Mouse (Mus musculus): ENCODE data around the gene Gm10401.

Gene Gm10401

DNA sequence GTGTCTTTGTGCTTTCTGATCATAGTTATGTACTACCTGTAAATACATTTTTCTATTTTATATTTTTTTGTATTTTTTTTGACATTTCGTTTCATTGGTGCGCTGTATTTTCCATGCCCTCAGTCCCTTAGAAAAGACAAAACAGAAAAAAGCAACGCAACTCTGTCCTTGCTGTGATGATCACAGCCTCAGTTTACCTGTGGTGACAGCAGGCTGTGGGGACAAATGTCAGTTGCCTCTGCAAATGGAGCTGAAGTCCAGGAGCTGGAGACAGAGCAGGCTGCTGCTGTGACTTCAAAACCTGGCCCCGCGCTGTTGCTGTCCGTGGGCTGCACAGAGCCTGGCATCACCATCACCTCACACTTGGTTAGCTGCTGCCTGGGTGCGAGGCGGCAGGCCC lies at the start of gene Gm10401:
TSS of gene Gm10401 (minus strand) at position 101 of the 400 bp plus-strand sequence.
- no peak for DNase-seq (ENCODE audit: low read depth, low spot score)

DNA sequence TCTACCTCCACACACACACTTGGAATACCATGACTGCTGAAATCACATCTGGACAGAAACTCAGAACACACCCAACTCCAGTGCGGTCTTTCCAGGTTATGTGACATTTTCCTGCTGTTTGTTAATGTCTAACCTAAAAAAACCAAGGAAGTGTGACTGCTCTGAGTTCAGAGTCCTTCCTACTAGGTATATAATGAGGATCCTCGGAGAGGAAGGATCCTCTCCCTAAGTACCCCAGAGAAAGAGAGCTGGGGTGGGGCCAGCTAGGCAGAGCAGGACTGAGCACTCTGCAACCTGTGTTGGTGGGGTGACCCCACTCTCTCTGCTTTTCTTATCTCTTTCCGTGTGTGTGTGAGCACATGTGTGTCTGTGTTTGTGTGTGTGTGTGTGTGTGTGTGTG lies 49.3 kb upstream of the Gm10401 start:
- DNase-seq (ENCODE audit: low read depth, low spot score): no peak

DNA sequence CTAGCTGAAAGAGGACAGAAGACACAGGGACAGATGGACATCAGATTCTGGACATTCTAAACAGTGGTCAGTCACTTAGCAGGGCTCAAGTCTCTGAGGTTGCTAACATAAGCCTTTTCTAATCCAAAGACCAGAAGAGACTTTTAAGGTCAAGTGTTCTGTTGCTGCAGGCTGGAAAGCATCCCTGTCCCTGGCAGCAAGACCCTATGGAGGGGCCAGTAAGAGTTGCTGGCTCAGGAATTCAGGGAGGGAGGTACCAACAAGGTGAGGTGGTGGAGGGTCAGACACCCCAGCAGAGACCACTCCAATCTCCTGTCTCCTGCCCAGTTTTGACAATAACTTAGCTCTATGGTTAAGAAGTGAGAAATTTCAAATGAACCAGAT lies 48.6 kb upstream of the Gm10401 start:
- DNase-seq (ENCODE audit: low read depth, low spot score): no peak

DNA sequence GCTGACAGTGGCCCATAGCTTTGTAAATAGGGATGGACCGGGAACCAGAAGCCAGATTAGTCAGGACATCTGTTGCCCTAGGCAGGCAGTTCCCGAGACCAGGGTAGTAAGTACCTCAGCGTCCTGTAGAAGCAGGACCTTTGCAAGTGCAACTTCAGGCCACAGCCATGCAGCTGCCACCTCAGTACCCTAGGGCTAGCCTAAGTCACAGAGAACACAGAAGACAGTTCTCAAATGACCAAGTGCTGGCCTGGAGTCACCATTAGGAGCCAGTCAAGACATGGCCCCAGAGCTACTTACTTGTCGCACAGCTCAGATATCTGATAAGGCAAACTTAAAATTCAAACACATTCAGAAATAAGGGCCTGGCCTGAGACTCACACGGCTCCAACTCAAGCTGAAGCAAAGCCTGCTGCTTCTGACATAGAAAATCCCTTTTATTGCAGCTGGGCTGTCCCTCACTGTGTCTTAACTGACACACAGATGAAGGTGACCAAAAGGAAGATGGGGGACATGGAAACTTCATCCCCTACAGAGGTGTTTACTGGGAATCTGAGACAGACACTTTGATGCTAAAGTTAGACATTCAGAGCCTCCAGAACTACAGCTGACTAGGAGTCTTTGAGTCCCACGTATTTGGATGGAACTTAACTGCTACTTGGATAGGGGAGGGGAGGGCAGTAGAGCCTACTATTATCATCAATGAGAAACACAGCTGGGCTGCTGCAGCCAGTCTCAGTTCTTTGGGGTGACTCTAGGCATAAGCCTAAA lies 48.1 kb upstream of the Gm10401 start:
- DNase-seq (ENCODE audit: low read depth, low spot score): no peak

DNA sequence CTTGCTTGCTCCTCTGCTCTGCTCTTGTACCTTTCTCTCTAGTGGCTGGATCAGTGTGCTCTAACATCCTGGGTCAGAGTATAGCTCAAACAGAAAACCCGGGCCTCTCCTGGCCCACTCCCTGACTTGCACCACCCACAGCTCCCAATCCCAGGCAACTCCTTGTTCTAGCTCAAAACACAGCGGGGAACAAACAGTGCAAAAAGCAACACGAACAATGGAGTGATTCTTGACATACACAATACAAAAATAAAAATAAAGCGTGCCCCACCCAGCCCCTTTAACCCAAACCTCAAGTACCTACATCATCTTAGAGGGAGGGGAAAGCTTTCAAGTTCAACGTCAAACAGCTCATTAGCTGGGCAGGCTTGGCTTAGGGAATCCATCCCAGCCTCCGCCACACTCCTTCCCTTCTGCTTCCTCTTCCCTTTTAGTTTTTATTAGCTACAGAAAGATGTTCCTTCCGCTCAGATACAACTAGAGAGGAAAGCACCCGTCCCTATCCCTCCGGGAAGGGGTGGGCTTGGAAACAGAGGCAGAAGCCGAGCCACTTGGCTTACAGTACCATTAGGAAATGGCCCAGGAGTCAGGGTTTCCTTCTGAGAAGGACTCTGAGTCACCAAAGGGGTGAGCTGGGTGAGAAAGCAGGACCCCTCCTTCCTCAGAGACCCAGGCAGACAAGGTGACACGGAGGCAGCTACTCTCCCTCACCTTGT lies 47.3 kb upstream of the Gm10401 start:
- no peak for DNase-seq (ENCODE audit: low read depth, low spot score)

DNA sequence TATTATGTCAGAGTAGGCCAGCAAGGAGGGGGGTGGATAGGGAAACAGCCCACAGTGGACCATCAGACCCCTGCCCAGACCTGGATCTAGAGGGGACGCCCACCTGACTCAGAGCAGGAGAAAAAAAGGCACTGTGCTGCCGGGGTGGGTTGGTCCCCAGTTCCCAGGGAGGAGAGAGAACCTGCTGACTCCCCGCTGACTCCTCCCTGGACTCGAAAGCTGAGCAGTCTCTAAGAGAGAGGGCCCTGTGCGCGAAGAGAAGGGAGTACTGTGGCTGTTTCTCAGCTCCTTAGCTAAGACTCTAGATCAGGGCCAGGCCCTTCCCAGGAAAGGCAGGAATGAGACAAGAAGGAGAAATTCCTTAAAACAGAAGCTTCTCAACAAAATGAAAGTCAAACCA lies 46.4 kb upstream of the Gm10401 start:
- DNase-seq (ENCODE audit: low read depth, low spot score): no peak

DNA sequence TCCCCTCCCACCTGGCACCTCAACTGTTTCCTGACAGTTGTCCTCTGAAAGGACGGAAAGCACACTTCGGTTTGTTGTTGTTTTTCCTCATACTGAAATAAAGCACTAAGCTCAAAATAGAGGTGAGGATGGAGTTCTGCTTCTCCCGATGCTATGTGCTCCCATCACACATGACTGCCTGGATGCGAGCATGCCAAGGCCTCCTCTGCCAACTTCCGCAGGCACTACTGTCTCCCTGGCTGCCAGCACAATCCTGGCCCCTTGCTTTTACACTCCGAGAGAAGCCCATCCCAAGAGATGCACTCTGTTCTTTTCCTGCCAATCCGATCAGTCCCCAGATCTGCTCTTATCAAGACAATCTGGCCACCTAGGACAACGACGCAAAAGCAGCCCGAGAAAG lies 45.5 kb upstream of the Gm10401 start:
- DNase-seq (ENCODE audit: low read depth, low spot score): peak; percentile 75

DNA sequence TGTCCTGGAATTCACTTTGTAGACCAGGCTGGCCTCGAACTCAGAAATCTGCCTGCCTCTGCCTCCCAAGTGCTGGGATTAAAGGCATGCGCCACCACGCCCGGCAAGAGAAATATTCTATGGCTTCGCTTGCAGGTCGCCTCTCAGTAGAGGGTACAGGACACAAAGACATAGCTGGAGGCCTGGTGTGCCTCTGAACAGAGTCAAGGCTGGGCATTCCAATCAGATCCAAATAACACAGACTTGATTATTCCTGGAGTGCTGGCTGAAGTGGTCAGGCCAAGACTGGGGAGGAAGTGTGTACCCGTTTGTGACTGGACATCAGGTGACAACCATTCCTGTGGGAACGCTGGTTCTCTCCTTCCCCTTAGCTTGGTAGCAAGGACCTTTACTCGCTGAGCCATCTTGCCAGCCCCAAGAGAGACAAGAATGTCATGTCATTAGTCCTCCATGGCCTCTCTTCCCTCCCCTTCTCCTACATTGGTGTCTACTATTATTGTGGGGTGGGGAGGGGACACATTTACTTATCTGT lies 44.1 kb upstream of the Gm10401 start:
- no peak for DNase-seq (ENCODE audit: low read depth, low spot score)

DNA sequence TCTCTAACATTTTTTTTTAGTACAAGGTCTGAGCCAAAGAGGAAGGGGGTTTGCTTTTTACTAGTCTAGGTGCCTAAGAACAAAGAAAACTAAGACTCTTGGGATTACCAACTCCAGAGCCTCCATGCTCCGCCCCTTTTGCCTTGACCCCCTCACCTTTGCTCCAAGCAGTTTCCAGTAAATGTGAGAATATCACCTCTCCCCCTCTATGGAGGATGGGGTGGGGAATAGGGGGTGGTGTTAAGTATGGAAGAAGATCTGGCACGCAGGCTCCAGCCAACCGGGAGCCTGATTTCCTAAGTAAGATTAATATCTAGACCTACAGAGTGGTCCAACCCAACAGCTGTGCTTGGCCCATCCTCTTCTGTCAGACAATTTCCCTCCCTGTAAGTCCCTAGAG lies 42.6 kb upstream of the Gm10401 start:
- DNase-seq (ENCODE audit: low read depth, low spot score): no peak

DNA sequence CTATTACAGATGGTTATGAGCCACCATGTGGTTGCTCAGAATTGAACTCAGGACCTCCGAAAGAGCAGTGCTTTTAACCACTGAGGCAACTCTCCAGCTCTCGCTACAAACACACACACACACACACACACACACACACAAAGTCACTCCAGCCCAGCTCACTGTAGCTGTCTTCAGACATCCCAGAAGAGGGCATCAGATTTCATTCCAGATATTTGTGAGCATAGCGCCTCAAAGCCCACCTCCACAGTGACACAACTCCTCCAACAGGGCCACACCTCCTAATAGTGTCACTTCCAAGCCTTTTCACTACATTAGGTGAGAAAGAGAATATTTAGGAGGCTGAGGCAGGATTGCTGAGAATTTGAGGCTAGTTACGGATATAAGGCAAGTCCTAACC lies 41.0 kb upstream of the Gm10401 start:
- no peak for DNase-seq (ENCODE audit: low read depth, low spot score)

DNA sequence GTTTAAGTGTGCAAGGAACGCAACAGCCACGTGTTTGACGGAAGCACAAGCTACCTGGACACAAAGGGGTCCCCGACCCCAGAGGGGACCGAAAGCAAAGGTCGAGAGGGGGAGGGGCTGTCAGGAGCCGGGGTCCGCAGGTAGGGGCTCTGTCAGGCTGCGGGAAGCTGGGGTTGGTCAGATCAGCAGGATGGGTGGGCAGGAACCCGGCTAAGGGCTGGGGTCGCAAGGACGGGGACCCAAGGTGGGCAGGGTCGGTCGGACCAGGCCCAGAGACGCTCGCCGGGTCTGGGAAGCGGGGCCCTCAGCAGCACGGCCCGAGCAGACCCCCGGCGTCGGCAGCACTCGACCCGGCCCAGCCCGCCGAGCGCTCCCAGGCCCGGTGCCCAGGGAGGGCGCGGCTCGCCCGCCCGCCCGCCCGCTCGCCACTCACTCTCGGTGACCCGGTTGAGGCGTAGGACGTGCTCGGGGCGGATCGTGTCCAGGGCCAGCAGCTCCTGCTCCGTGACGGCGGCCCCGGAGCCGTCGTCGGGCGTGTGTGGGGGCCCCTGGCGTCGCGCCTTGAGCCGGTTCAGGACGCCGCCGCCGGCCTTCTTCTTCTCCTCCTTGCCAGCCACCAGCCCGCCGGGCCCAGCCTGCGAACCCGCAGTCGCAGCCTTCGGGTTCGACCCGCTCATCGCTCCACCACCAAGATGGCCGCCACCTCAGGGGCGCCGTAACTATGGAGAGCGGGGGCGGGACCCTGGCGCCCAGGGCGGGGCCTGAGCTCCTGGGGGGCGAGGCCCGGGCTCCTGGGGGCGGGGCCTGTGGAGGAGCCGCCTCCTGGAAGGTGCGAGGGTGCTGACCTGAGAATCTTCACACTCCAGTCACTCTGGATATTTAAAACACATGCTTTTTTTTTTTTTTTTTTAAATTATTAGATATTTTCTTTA lies 36.4 kb upstream of the Gm10401 start, which contains the start of gene Unc119b:
TSS of gene Unc119b (minus strand) at position 742 of the 932 bp plus-strand sequence.
- peak; percentile 92 for DNase-seq (ENCODE audit: low read depth, low spot score)

DNA sequence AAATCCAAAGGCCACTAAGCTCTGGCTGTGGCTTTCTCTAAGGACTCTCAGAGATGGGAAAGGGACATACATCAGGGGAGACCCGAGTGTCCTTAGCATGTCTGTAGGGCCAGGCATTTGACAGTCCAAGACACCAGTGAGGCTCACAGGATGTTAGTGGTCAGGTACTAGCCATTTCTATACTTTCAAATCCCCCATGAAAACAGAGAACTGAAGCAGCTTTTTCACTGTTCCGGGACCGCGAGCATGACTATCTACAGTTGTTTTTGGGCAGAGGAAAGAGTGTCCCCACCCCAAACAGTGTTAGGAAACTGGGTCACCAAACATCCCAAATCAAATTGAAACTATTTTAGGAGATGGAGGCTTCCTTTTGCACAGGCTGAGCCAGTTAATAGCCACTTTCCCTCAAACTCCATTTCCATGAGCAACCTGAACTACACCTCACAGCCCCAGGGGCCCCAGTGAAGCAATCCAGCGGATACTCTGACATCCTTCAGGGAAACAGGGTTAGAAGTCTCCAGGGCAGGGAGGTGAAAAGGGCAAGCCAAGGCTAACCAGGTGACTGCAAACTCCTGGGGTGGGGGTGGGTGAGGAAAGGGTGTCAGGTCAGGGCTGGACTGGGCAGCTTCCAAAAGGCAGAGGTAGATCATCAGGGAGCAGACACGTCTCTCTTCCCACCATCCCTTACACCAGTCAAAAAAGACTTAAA lies 35.4 kb upstream of the Gm10401 start:
- no peak for DNase-seq (ENCODE audit: low read depth, low spot score)

DNA sequence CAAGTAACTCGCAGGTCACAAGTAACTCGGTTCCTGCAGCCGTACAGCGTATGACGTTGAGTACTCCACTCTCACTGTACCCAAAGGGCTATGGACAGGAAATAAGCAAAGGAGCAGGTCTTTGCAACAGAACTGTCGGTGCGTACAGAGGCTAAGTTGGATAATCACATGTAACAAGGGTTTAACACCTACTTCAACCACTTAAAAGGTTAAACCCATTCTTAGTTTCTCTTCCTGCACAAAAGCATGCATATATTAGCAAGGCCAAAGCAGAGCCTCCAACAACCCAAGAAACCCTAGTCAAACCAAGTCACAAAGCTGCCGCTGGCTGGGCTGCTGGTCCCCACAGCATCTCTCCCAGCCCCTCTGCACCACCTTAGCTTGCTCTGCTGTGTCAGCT lies 34.4 kb upstream of the Gm10401 start:
- DNase-seq (ENCODE audit: low read depth, low spot score): no peak

DNA sequence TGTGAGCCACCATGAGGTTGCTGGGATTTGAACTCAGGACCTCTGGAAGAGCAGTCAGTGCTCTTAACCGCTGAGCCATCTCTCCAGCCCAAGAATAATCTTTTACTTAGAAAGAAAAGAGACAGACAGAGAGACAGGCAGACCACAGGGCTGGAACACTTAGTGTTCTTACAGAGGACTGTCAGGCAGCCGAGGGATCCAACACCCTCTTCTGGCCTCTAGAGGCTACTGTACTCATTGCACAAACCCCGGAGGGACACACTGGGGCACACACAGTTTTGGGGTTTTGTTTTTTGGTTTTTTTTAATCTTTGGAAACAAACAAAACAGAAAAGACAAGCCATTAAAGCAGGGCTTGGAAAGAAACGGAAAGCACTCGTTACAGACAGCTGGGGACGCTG lies 31.2 kb upstream of the Gm10401 start:
- DNase-seq (ENCODE audit: low read depth, low spot score): no peak

DNA sequence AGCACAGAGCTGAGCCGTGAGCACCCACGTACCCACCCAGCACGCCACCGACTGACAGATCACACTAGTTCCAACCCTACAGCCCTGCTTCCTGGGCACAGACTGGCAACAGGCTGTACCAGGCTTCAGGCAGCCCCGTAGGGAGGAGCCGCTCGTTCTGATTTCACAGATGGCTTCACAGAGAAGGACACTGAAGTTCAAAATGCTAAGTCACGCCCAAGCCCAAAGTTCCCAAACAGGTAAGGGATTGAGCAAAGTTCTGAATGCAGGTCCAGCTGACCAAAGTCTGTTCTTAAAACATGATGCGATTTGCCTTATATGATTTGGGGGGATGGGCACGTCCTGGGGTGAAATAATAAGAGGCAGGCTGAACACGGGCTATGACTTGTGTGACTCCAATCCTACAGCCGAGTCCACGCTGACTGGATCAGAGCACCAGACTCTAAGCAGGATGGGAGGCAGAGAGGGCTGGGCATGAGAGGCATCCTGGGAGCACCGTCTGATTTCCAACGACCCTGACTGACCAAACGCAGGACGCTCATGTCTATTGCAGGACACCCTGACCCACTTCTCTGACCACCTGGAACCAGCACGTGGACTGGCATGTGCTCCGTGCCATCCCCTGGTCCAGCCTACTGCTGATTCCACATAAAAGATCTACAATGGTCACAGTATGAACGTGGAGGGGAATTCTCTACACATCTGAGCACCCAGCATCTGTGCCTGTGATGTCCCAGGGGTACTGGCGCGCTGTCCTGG lies 29.5 kb upstream of the Gm10401 start:
- peak; percentile 48 for DNase-seq (ENCODE audit: low read depth, low spot score)

DNA sequence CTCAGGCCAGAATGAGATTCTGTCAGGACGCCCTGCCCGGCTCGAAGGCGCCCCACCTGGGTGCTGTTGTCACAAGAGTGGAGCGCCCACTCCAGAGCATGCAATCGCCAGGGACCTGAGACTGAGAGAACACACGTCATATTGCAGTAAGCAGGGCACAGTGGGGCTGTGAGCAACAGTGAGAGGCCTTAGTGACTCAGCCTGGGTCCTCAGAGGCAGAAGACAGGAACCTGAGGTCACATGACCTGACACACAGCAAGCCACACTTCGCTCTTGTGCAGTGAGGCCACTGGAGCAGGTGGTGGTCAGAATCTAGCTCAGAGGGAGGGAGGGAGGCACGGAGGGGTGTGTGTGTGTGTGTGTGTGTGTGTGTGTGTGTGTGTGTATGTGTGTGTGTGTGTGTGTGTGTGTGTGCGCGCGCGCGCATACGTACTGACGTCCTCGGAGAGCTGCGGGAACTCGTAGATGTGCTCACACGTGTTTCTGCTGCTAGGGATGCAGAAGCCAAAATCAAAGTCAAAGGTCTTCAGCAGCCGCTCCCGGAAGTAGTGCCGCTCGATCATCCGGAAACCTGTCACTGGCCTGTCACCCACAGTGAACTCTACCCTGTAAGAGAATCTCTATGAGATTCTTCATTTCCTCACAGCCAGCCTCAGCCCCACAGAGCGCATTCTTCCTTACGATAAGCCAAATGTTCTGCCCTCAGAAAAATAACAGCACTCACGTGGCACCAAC lies 28.6 kb upstream of the Gm10401 start:
- DNase-seq (ENCODE audit: low read depth, low spot score): peak; percentile 43

DNA sequence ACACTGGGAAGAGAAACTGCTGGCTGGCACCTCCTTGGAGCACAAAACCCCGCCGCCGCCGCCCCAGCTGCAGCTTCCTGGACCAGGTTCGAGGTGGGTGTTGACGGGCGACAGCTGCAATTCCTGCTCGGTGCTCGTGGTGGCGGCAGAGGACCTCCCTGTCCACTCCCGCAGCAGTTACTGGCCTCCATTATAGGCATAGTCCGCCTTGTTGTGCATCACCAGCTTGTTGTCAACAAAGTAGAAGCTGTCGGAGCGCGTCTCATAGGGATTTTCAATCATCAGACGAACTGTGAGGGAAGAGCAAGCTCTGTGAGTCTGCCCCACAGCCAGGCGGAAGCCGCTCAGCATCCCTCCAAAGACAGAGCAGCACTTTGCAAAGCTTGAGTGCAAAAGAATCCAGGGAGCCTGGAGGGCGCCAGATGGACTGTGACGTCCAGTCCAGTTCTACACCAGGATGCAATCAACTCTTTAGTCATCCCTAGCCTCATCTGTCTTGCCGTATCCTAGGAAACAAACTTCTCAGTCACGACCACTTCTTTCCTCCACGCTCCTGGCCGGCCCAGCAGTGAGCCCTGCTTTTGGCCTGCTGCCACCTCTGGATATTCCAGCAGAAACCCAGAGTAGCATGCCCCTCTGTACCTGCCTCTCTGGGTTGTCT lies 27.2 kb upstream of the Gm10401 start:
- DNase-seq (ENCODE audit: low read depth, low spot score): peak; percentile 95

DNA sequence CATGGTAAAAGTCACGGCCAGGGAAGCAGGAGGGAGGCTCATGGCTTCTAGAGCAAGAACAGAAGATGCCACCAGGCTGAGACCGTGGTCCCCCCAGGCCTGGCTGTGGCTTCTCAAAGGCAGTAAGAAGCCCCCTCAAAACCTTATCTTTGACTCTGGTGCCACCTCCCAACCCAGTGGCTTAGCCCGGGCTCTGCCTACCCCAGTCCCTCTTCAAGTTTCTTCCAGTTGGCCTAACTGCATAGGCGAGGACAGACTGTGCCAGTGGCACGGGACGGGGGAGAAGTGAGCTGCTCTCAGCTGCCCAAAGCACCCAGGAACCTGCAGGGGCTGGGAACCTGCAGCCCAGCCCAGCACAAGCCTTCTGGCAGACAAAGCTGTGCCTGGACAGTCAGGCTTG lies 26.6 kb upstream of the Gm10401 start:
- no peak for DNase-seq (ENCODE audit: low read depth, low spot score)

DNA sequence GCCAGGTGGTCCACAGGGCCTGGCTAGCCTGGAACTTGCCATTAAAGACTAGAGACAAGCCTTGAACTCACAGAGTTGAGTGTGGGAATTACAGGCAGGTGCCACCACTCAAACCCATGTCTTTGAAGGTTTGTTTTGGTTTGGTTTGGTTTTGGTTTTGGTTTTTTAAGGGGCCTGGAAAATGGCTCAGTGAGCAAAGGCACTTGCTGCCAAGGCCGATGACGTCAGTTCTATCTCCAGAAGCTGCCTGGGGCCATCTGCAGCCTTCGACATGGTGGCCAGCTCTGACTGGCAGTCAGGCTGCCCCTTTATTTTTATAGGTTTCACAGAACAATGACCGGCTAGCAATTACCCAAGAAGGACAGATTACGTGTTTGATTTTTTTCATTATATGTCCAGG lies 22.9 kb upstream of the Gm10401 start:
- DNase-seq (ENCODE audit: low read depth, low spot score): peak; percentile 94

Measured in brain, adult 2 months (tissue).